20 mouse cellular contexts compared by ENCODE assay signal in genomic region chr1:186494411-186494783, GRCm38 (mm10).
DNase-seq lines count a peak whose midpoint lies in the region; ATAC-seq and TF ChIP-seq lines count a peak whose summit lies in the region.
"Had no signal": no experiment of that assay in that cellular context is flagged by ENCODE, and none has a peak within 500 bp of the region (broad histone marks: within the 10 kb centered on the region; RNA-seq: fewer than 3 reads in every experiment).

No protein-coding gene starts in this region.

- H3K27me3 ChIP-seq in limb, embryonic 13.5 days = no peaks in the 10 kb centered on the region
- H3K27me3 ChIP-seq in limb, embryonic 10.5 days (ENCODE audit: low read depth, poor library complexity, severe bottlenecking) = no peaks in the 10 kb centered on the region
- no peaks in the 10 kb centered on the region for H3K27me3 ChIP-seq in limb, embryonic 14.5 days (ENCODE audit: control insufficient read depth, insufficient read depth, low read length)
- H3K27me3 ChIP-seq: embryonic facial prominence, embryonic 12.5 days; embryonic facial prominence, embryonic 15.5 days; forebrain, embryonic 13.5 days; forebrain, embryonic 15.5 days had no signal

- H3K4me2 ChIP-seq in limb, embryonic 13.5 days (replicated peaks) = no peak overlapping the region
- no peak overlapping the region for H3K4me2 ChIP-seq in limb, embryonic 14.5 days (replicated peaks; ENCODE audit: low read depth, low read length, severe bottlenecking)
- H3K4me2 ChIP-seq: embryonic facial prominence, embryonic 12.5 days; embryonic facial prominence, embryonic 15.5 days; forebrain, embryonic 13.5 days; forebrain, embryonic 15.5 days had no signal

- WGBS in limb, embryonic 13.5 days = 82% methylated on average over 5 of the region's 5 CpGs
- WGBS in limb, embryonic 10.5 days = 93% methylated on average over 5 of the region's 5 CpGs
- 81% methylated on average over 5 of the region's 5 CpGs for WGBS in limb, embryonic 14.5 days

- peak; percentile 54; the same call in 1 of the 2 replicates for ATAC-seq in limb, embryonic 13.5 days (ENCODE audit: low FRiP score, low read depth)
- peak; percentile 37; the same call in 1 of the 2 replicates for ATAC-seq in limb, embryonic 14.5 days (ENCODE audit: low FRiP score, low read depth)
- ATAC-seq: forebrain, embryonic 13.5 days; forebrain, embryonic 15.5 days; forebrain, postnatal 0 days had no signal

- no peaks in the 10 kb centered on the region for H3K9me3 ChIP-seq in limb, embryonic 13.5 days
- no peaks in the 10 kb centered on the region for H3K9me3 ChIP-seq in limb, embryonic 10.5 days (replicated peaks)
- no peaks in the 10 kb centered on the region for H3K9me3 ChIP-seq in limb, embryonic 14.5 days (ENCODE audit: control insufficient read depth, low read length)
- H3K9me3 ChIP-seq: embryonic facial prominence, embryonic 12.5 days; embryonic facial prominence, embryonic 15.5 days; forebrain, embryonic 13.5 days; forebrain, embryonic 15.5 days had no signal

- no peak overlapping the region for H3K4me3 ChIP-seq in limb, embryonic 13.5 days
- no peak overlapping the region for H3K4me3 ChIP-seq in limb, embryonic 10.5 days
- H3K4me3 ChIP-seq in limb, embryonic 14.5 days (replicated peaks; ENCODE audit: low read length) = no peak overlapping the region
- H3K4me3 ChIP-seq: embryonic facial prominence, embryonic 12.5 days; embryonic facial prominence, embryonic 15.5 days; forebrain, embryonic 13.5 days; forebrain, embryonic 15.5 days had no signal

- TF ChIP-seq POLR2A in limb, embryonic 14.5 days (IDR thresholded peaks at IDR 0.05; ENCODE audit: borderline replicate concordance, extremely low read depth, insufficient read depth, insufficient read length) = no peak

- H3K27ac ChIP-seq in limb, embryonic 13.5 days = no peak overlapping the region
- H3K27ac ChIP-seq in limb, embryonic 10.5 days = no peak overlapping the region
- H3K27ac ChIP-seq in limb, embryonic 14.5 days (replicated peaks; ENCODE audit: low read depth, low read length) = peak overlapping the region; percentile 26; the same call in 1 of the 2 replicates
- H3K27ac ChIP-seq: embryonic facial prominence, embryonic 12.5 days; embryonic facial prominence, embryonic 15.5 days; forebrain, embryonic 13.5 days; forebrain, embryonic 15.5 days had no signal

- no peak overlapping the region for H3K9ac ChIP-seq in limb, embryonic 13.5 days
- H3K9ac ChIP-seq in limb, embryonic 14.5 days (ENCODE audit: low read depth, low read length, severe bottlenecking) = no peak overlapping the region
- H3K9ac ChIP-seq: embryonic facial prominence, embryonic 12.5 days; embryonic facial prominence, embryonic 15.5 days; forebrain, embryonic 13.5 days; forebrain, embryonic 15.5 days; forebrain, postnatal 0 days had no signal

- H3K4me1 ChIP-seq in limb, embryonic 13.5 days = peaks cover 20% of the 10 kb centered on the region
- H3K4me1 ChIP-seq in limb, embryonic 10.5 days = peaks cover 13% of the 10 kb centered on the region
- peaks cover 12% of the 10 kb centered on the region; the same call in 1 of the 2 replicates for H3K4me1 ChIP-seq in limb, embryonic 14.5 days (ENCODE audit: control insufficient read depth, insufficient read depth, low read length)
- H3K4me1 ChIP-seq: embryonic facial prominence, embryonic 12.5 days; forebrain, embryonic 13.5 days; forebrain, embryonic 15.5 days had no signal

- no peaks in the 10 kb centered on the region for H3K36me3 ChIP-seq in limb, embryonic 13.5 days
- no peaks in the 10 kb centered on the region for H3K36me3 ChIP-seq in limb, embryonic 10.5 days
- no peaks in the 10 kb centered on the region for H3K36me3 ChIP-seq in limb, embryonic 14.5 days (ENCODE audit: control insufficient read depth, insufficient read depth, low read length)
- H3K36me3 ChIP-seq: embryonic facial prominence, embryonic 12.5 days; embryonic facial prominence, embryonic 15.5 days; forebrain, embryonic 15.5 days had no signal

- no peak for DNase-seq in limb, embryonic 10.5 days (ENCODE audit: low spot score)
- DNase-seq in limb, embryonic 14.5 days (ENCODE audit: low spot score) = no peak
- no peak for DNase-seq in left cerebral cortex, postnatal 36 days (ENCODE audit: low spot score in 2 of 2)
- no peak for DNase-seq in layer of hippocampus, adult 9-11 months
- DNase-seq: adrenal gland, adult 2 months; adrenal gland, postnatal 10 days; adrenal gland, postnatal 25 days; cerebellum, adult 11 months; cerebellum, adult 18-20 months; cerebellum, adult 8-10 months; cerebellum, adult 9-11 months; cerebellum, postnatal 14 days; cerebellum, postnatal 36 days; embryo, embryonic 11 days; forebrain, postnatal 0 days had no signal

- intact Hi-C loops in left cerebral cortex, postnatal 36 days (cut with DNase I) = no loop called here
